Mouse (Mus musculus): ENCODE results near the gene Dnah11. TPM values are rescaled to one million over a fixed set of nuclear protein-coding genes. Genes with fewer than 3 reads are reported as not detected.

Gene Dnah11
- polyA plus RNA-seq, 1 experiment from 2014 or later = 0.22 TPM

GRCm38 (mm10) chr12:117840705-117841104 lies 358.1 kb downstream of the Dnah11 start:
- H3K4me2 ChIP-seq (replicated peaks; ENCODE audit: low read depth, low read length) = no peak overlapping the region
- no peaks in the 10 kb centered on the region for H3K36me3 ChIP-seq (ENCODE audit: insufficient read depth, low read length)
- H3K9ac ChIP-seq (replicated peaks; ENCODE audit: low read length) = no peak overlapping the region
- H3K4me1 ChIP-seq (ENCODE audit: insufficient read depth, low read length) = peaks cover 16% of the 10 kb centered on the region; the same call in 1 of the 2 replicates
- WGBS = 94% methylated on average over 1 of the region's 1 CpGs
- ATAC-seq (ENCODE audit: low FRiP score, low TSS enrichment) = no peak
- H3K4me3 ChIP-seq (ENCODE audit: low read length) = no peak overlapping the region
- no peak overlapping the region for H3K27ac ChIP-seq (ENCODE audit: low read length)
- H3K27me3 ChIP-seq (ENCODE audit: insufficient read depth, low read length) = no peaks in the 10 kb centered on the region
- H3K9me3 ChIP-seq (ENCODE audit: low read length) = no peaks in the 10 kb centered on the region

- Histone ChIP-seq H3K27me3 (ENCODE audit: insufficient read depth, low read length) (no peaks in the 10 kb centered on the region), H3K9me3 (ENCODE audit: low read length) (no peaks in the 10 kb centered on the region), H3K36me3 (ENCODE audit: insufficient read depth, low read length) (no peaks in the 10 kb centered on the region), H3K4me3 (ENCODE audit: low read length) (no peak overlapping the region), H3K27ac (ENCODE audit: low read length) (no peak overlapping the region), H3K4me2 (replicated peaks; ENCODE audit: low read depth, low read length) (no peak overlapping the region), H3K9ac (replicated peaks; ENCODE audit: low read length) (no peak overlapping the region), H3K4me1 (ENCODE audit: insufficient read depth, low read length) (no peaks in the 10 kb centered on the region)
- no peak for ATAC-seq (ENCODE audit: low FRiP score, low TSS enrichment)
- 81% methylated on average over 4 of the region's 4 CpGs for WGBS
These were observed 361.5 kb downstream of the Dnah11 start for GRCm38 (mm10) chr12:117837376-117837775.

GRCm38 (mm10) chr12:117835371-117835770 lies 363.5 kb downstream of the Dnah11 start:
- Histone ChIP-seq H3K36me3 (ENCODE audit: insufficient read depth, low read length) (no peaks in the 10 kb centered on the region), H3K4me1 (ENCODE audit: insufficient read depth, low read length) (no peaks in the 10 kb centered on the region), H3K27me3 (ENCODE audit: insufficient read depth, low read length) (no peaks in the 10 kb centered on the region), H3K9ac (replicated peaks; ENCODE audit: low read length) (no peak overlapping the region), H3K9me3 (ENCODE audit: low read length) (no peaks in the 10 kb centered on the region), H3K27ac (ENCODE audit: low read length) (no peak overlapping the region), H3K4me2 (replicated peaks; ENCODE audit: low read depth, low read length) (no peak overlapping the region), H3K4me3 (ENCODE audit: low read length) (no peak overlapping the region)
- WGBS = 55% methylated on average over 10 of the region's 10 CpGs
- no peak for ATAC-seq (ENCODE audit: low FRiP score, low TSS enrichment)

GRCm38 (mm10) chr12:117834652-117835051 lies 364.2 kb downstream of the Dnah11 start:
- 88% methylated on average over 2 of the region's 2 CpGs for WGBS

GRCm38 (mm10) chr12:117832190-117832589 lies 366.7 kb downstream of the Dnah11 start:
- no peak for ATAC-seq (ENCODE audit: low FRiP score, low TSS enrichment)
- Histone ChIP-seq H3K4me2 (replicated peaks; ENCODE audit: low read depth, low read length) (no peak overlapping the region), H3K9ac (replicated peaks; ENCODE audit: low read length) (no peak overlapping the region), H3K27me3 (ENCODE audit: insufficient read depth, low read length) (no peaks in the 10 kb centered on the region), H3K36me3 (ENCODE audit: insufficient read depth, low read length) (no peaks in the 10 kb centered on the region), H3K4me3 (ENCODE audit: low read length) (no peak overlapping the region), H3K9me3 (ENCODE audit: low read length) (no peaks in the 10 kb centered on the region; the same call in 1 of the 2 replicates), H3K4me1 (ENCODE audit: insufficient read depth, low read length) (no peaks in the 10 kb centered on the region), H3K27ac (ENCODE audit: low read length) (no peak overlapping the region)
- 25% methylated on average over 5 of the region's 5 CpGs for WGBS

More at GRCm38 (mm10) chr12:117834652-117835051, 364.2 kb downstream of the Dnah11 start:
- no peak overlapping the region for H3K4me2 ChIP-seq (replicated peaks; ENCODE audit: low read depth, low read length)
- no peaks in the 10 kb centered on the region for H3K36me3 ChIP-seq (ENCODE audit: insufficient read depth, low read length)
- no peak overlapping the region for H3K4me3 ChIP-seq (ENCODE audit: low read length)
- no peak overlapping the region for H3K27ac ChIP-seq (ENCODE audit: low read length)
- no peaks in the 10 kb centered on the region for H3K9me3 ChIP-seq (ENCODE audit: low read length)
- H3K9ac ChIP-seq (replicated peaks; ENCODE audit: low read length) = no peak overlapping the region
- ATAC-seq (ENCODE audit: low FRiP score, low TSS enrichment) = no peak
- no peaks in the 10 kb centered on the region for H3K4me1 ChIP-seq (ENCODE audit: insufficient read depth, low read length)
- no peaks in the 10 kb centered on the region for H3K27me3 ChIP-seq (ENCODE audit: insufficient read depth, low read length)

- H3K36me3 ChIP-seq (ENCODE audit: insufficient read depth, low read length) = no peaks in the 10 kb centered on the region
- no peak; the same call in 1 of the 2 replicates for ATAC-seq (ENCODE audit: low FRiP score, low TSS enrichment)
- H3K4me3 ChIP-seq (ENCODE audit: low read length) = no peak overlapping the region
- H3K27me3 ChIP-seq (ENCODE audit: insufficient read depth, low read length) = no peaks in the 10 kb centered on the region
- no peak overlapping the region for H3K27ac ChIP-seq (ENCODE audit: low read length)
- H3K9ac ChIP-seq (replicated peaks; ENCODE audit: low read length) = no peak overlapping the region
- H3K9me3 ChIP-seq (ENCODE audit: low read length) = no peaks in the 10 kb centered on the region; the same call in 1 of the 2 replicates
- H3K4me2 ChIP-seq (replicated peaks; ENCODE audit: low read depth, low read length) = no peak overlapping the region
- WGBS = 50% methylated on average over 8 of the region's 8 CpGs
- no peaks in the 10 kb centered on the region for H3K4me1 ChIP-seq (ENCODE audit: insufficient read depth, low read length)
These were observed 367.4 kb downstream of the Dnah11 start for GRCm38 (mm10) chr12:117831351-117831961.

- 52% methylated on average over 3 of the region's 3 CpGs for WGBS
- no peak for ATAC-seq (ENCODE audit: low FRiP score, low TSS enrichment)
- Histone ChIP-seq H3K27me3 (ENCODE audit: insufficient read depth, low read length) (no peaks in the 10 kb centered on the region), H3K4me3 (ENCODE audit: low read length) (no peak overlapping the region), H3K4me1 (ENCODE audit: insufficient read depth, low read length) (no peaks in the 10 kb centered on the region), H3K9ac (replicated peaks; ENCODE audit: low read length) (no peak overlapping the region), H3K27ac (ENCODE audit: low read length) (no peak overlapping the region), H3K9me3 (ENCODE audit: low read length) (no peaks in the 10 kb centered on the region; the same call in 1 of the 2 replicates), H3K4me2 (replicated peaks; ENCODE audit: low read depth, low read length) (no peak overlapping the region), H3K36me3 (ENCODE audit: insufficient read depth, low read length) (no peaks in the 10 kb centered on the region)
These were observed 370.5 kb downstream of the Dnah11 start for GRCm38 (mm10) chr12:117828350-117828749.

Other genes with a start within 250 kb of the Dnah11 start
- gene Sp4, start 102.4 kb upstream of the Dnah11 start, polyA plus RNA-seq (2015; fragmentation: Nextera tagmentation; extraction: Ambion mirVana) = 7.5 and 9.0 TPM in 2 replicates

Data from kidney, embryonic 16.5 days (tissue).